Mouse (Mus musculus): ENCODE data around the gene Tnfsf13.

Gene Tnfsf13

GRCm38 (mm10) chr11:69680136-69680855 is 5.3 kb downstream of the Tnfsf13 start:
- DNase-seq = no peak

DNA sequence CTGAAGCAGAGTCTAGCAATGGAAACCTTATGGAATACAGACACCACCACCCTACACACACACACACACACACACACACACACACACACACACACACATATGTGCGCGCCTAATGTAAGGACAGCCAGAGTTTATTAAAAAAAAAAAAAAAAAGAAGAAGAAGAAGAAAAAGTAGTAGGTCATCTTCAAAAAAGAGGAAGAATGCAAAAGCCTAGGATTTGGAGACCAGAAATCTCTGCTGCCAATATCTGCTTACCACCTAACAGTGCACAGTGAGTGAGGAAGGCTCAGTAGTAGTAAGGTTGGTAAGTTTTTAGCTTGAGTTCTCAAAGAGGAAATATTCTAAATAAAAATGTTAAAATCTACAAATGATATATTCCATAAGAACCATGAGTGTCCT is 6.4 kb downstream of the Tnfsf13 start:
- DNase-seq = no peak

GRCm38 (mm10) chr11:69672211-69672706 is 13.3 kb downstream of the Tnfsf13 start, which contains the start of gene Eif4a1:
TSS of gene Eif4a1 (minus strand) at chr11:69672423.
- peak; percentile 100 for DNase-seq

DNA sequence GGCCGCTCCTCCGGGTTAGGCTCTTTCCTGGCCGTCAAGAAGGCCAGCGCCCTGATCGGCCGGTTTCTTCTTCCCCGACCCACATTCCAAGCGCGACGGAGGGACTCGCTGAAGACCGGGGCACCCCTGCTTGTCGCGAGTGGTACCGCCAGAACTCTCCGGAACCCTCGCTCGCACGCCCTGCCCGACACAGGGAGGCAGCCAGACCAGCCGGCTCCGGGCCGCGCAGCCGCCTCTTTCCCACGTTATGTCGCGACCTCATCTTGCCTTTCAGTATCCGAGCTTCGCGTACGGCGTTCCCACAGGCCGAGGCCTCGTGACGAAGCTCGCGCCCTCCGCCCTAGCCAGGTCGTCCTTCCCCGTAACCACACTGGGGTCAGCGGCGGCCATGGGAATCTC is 13.9 kb downstream of the Tnfsf13 start:
- no peak for DNase-seq

- DNase-seq = peak; percentile 95
Observed at GRCm38 (mm10) chr11:69670786-69671725, 14.5 kb downstream of the Tnfsf13 start.

- DNase-seq = no peak
Observed at GRCm38 (mm10) chr11:69666665-69667005, 18.9 kb downstream of the Tnfsf13 start.

- DNase-seq = no peak
Observed at GRCm38 (mm10) chr11:69665961-69666664, 19.5 kb downstream of the Tnfsf13 start, which contains the start of gene Cd68. TSS of gene Cd68 (minus strand) at chr11:69666153.

GRCm38 (mm10) chr11:69665457-69665960 is 20.1 kb downstream of the Tnfsf13 start:
- DNase-seq = no peak

GRCm38 (mm10) chr11:69664841-69665240 is 20.7 kb downstream of the Tnfsf13 start:
- DNase-seq = no peak

DNA sequence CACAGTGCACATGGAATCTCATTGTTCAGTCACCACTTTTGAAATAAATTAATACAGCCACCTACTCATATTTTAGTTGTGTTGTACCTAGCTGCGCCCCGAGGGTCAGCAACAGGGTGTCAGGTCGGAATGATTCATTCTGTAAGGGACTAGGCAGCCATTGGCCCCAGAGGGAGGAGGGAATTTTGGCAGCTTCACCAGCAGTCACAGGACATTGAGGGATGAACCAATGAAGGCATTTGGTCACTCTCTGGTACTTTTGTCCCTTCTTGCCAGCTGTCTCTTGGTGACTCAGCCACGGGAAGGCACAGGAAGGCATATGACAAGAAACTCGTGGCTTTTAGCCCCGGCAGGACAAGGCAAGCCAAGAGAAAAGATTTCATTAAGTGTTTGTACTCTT is 21.8 kb downstream of the Tnfsf13 start:
- DNase-seq = no peak

DNA sequence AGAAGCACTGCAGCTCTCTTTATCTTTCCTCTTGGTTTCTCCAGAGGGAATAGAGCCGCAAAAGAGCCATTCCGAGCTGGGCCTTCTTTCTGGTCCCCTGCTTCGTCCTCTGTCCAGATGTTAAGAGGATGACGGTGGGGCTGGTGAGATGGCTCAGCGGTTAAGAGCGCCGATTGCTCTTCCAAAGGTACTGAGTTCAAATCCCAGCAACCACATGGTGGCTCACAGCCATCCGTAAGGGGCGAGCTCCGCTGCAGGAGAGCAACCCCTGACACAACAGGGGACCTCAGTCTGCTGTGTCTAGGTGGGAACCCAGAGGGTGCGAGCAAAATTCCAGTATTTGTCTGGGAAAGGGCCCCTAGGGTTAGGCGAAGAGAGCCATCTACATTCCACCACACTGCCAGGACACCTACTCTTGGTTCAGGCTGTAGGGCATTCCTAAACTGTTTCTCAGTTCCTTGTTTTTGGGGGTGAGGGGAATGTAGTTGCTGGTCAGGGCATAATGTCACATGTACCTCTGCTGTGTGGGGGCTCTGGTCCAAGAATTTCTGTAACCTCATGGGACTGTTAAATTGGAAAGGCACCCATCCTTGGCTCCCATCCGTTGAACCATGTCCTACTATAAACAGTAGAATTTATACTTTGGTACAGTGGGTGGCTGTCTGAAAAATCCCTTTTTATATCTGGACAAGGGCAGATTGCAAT is 22.5 kb downstream of the Tnfsf13 start:
- no peak for DNase-seq

- peak; percentile 96 for DNase-seq
Observed at GRCm38 (mm10) chr11:69662213-69662966, 23.2 kb downstream of the Tnfsf13 start, which contains the start of gene Mpdu1. TSS of gene Mpdu1 (minus strand) at chr11:69662642.

- peak; percentile 60 for DNase-seq
Observed at GRCm38 (mm10) chr11:69661221-69661881, 24.2 kb downstream of the Tnfsf13 start.

DNA sequence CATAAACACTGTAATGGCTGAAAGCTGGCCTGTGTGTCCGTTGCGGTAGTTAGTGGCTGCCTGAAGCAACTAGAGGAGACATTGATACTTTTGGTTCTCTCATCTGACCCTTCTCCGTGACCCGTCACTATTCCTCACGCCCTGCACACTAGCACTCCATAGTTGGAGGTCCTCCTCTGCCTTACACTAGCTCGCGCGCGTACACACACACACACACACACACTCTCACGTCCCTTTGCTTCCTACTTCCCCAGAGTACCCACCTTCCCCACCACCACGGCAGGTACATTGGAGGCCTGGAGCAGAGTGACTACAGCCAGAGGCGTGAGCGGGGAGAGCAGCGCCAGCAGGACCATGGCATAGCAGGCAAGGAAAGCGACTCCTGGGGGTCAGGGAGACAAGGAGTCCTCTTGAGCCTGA is 28.1 kb downstream of the Tnfsf13 start:
- DNase-seq = no peak

DNA sequence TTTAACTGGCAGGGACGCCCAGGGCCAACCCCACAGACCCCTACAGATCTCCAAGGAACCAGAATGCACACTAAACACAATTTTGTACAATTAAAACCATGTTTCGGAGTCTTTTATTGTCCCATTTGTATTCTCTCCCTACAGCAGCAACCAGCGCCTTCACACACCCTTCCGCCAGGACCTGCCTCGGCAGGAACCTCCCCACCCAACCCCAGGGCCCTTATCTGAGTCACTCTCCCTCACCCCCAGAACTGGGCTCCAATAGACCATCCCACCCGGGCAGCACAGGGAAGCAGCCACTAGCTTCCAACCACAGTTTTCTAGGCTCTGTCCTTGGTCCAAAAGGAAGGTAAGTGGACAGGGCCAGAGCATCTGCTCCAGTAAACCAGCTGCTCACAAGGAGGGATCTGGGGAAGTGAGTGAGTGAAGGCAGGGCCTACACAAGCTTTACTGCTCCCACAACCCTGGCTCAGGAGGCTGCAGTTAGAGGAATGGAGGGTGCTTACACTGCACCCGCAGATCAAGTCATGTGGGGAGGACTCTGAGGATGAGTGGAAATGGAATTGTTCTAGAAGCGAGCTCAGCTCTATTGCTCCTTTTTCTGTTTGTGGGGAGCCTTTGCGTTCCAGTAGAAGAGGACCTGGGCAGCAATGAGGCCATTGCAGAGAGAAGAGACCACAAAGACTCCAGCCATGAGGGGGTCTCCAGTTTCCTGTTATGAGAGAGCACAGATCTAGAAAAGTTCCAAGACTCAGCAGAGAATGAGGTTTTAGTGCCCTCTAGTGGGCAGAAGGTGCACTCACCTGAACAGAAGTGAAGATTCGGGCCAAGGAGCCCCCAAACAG is 28.7 kb downstream of the Tnfsf13 start:
- DNase-seq = peak; percentile 53

- DNase-seq = no peak
Observed at GRCm38 (mm10) chr11:69656065-69656455, 29.5 kb downstream of the Tnfsf13 start.

DNA sequence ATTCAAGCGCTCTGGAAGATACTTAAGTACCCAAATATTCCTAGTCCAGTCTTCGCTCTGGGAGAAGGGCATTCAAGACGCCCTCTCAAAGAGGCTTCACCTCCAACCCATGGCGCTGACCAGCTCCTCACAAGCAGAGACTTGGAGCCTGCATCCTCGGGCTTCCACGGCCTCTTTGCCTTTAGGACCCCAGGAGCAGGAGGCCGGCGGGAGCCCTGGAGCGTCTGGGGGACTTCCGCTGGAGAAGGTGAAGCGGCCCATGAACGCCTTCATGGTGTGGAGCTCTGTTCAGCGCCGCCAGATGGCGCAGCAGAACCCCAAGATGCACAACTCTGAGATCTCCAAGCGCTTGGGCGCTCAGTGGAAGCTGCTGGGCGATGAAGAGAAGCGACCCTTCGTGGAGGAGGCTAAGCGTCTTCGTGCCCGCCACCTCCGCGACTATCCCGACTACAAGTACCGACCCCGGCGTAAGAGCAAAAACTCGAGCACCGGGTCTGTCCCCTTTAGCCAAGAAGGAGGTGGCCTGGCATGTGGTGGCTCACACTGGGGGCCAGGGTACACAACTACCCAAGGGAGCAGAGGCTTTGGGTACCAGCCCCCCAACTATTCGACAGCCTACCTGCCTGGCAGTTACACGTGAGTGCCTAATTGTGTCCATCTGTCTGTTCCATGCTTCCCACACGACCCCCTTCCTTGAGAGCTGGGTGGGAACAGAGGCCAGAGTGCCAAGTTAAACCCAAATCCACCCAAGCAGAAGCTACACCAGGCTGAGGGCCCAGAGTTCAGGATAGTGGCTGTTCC is 30.1 kb downstream of the Tnfsf13 start, which contains the start of gene Sox15:
Sox15 (plus strand) TSS at position 51 of the 801 bp plus-strand sequence.
- peak; percentile 68 for DNase-seq

DNA sequence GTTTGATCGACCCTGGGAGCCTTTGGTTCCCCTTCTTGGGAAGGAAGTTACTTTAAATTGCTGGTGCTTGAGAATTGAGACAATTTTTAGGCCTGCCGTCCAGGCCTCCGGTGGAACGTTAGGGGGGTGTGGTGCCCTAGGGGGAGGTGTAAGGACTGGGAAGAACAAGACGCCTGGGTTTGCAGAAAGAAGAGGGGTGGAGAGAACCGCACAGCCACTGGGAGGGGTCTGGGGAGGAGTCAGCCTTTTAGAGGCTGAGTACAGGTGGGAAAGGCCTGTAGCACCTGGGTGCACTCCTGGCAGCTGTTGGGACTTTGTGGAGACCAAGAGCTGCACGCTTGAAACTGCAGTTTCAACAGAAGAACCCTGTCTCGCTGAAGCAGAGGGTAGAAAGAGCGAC is 30.8 kb downstream of the Tnfsf13 start:
- no peak for DNase-seq

GRCm38 (mm10) chr11:69653399-69653798 is 32.2 kb downstream of the Tnfsf13 start:
- no peak for DNase-seq
